Mouse (Mus musculus) mature B cell (primary cell): ENCODE results near the gene Tnip1.

Experiments
- in situ Hi-C: fragments of 300-500 bp; cut with MboI; formaldehyde crosslinking; loops from 2 replicates; pipeline ENCODE4 v1.14.3; 2019

The Tnip1 gene

GRCm38 (mm10) chr11:54879922-54880321 is 82.8 kb downstream of the Tnip1 start:
- in situ Hi-C loops = loop anchor here (5.0 kb wide), 1 partner anchor 47 kb away; no protein-coding TSS in a partner anchor

DNA sequence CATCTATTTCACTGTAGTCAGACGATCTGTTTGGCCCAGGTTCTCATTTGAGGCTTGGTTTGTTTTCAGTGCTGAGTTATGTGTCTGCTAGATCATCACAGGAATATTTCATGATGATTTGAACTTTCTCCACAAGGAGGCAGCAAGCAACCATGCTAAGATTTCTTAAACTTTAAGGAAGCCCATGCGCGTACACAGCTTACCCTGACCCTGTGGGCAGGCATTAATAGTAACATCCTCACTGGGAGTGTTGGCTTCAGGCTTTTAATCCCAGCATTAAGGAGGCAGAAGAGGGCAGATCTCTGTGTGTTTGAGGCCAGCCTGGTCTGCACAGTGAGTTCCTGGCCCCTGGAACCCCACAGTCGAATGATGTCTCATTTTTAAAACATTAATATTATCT is 83.3 kb downstream of the Tnip1 start:
- in situ Hi-C loops = no loop called here

- in situ Hi-C loops = no loop called here
These were observed 83.8 kb downstream of the Tnip1 start for GRCm38 (mm10) chr11:54878893-54879292.

DNA sequence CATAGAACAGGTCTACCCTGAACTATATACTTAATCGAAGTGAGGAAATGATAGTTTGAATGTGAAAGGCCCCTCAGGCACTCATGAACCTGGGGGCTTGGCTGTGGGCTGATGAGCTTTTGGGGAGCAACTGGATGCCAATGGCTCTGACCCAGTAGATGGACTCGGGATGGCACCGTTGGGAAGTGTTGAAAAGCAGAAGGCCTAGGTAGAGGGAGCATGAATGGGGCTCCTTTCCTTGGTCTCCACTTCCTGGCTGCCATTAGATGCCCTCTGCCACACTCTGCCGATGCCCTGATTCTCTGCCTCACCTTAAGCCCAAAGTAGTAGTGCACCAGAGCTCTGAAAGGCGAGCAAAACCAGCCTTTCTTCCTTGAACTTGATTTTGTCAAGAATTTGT is 86.7 kb downstream of the Tnip1 start:
- in situ Hi-C loops = no loop called here

DNA sequence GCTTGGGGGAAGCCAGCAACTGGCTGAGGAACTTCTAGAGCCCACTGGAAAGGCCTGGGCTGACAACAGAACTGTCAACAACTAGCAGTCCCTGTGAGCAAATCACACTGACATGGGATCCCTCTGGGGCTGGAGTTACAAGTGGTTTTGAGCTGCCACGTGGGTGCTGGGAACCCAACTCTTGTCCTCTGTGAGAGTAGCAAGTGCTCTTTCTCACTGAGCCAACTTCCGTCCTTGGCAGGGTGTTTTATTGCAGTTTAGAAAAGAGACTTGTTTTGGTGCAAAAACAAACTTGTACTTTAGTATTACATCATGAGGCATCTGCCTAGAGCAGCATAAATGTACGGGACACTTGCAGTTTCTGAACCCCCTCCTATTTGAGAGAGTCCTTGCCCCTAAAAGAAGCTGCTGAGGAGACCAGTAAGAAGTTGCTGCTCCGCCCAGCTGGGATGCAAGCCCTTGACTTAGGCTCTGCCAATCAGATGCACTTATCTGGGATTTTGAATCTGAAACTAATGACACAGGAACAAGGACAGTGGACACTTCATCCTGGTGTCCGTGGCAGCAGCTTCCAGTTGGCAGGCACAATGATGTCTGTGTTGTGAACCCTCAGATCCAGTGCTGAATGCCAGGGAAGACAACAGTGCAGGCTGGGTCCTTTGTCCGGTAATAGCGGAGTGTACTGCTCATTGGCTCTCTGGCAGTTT is 90.7 kb downstream of the Tnip1 start:
- in situ Hi-C loops = no loop called here

DNA sequence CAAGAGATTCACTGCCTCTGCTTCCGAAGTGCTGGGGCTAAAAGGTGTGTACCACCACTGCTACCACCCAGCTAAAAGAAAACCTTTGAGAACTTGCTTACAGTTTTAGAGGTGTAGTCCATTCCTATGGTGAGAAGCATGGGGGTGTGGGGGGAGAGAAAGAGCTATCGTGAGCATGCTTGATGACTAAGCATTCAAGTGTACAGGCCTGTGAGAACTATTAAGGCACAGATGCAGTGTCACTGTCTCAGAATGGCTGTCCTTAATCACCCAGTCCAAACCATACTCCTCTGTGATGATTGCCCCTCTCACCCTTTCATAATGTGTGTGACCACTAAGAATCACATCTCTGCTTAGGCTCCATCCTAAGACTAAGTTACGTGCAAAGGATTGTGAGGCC is 93.4 kb downstream of the Tnip1 start:
- in situ Hi-C loops = no loop called here

DNA sequence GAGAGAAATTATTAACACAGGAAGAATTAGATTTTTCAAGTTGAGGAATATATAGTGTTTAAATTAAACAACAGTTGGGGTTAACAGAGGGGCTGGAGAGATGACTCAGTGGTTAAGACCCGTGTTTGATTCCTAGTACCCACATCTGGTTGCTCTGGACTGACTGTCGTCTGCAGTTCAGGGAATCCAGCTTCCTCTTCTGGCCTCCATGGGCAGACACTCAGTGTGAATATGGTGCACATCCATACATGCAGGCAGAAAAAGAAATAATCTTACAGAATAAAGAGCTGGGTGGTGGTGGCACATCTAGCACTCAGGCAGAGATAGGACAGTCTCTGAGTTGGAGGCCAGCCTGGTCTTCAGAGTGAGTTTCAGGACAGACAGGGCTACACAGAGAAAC is 94.3 kb downstream of the Tnip1 start:
- in situ Hi-C loops = no loop called here

DNA sequence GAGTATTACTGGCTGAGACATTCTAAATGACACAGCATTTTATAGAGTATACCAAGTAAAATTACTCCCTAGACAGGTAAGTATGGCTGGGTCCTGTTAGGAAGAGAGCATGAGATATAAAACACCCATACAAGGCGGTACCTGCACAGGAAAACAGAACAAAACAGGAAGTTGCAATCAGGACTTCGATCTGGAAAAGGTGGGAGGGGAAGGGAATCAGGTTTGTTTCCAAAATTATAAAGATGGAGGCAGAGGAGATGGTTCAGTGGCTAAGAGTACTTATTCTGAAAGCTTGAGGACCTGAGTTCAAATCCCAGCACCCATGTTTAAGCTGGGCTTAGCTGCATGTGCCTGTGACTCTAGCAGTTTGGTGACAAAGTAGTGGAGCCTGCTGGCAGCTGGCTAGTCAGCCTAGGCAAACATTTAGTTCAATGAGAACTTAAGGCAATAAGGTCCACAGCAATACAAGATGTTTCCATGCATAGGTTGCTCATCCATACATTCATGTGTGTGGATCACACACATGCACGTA is 94.7 kb downstream of the Tnip1 start:
- in situ Hi-C loops = no loop called here

DNA sequence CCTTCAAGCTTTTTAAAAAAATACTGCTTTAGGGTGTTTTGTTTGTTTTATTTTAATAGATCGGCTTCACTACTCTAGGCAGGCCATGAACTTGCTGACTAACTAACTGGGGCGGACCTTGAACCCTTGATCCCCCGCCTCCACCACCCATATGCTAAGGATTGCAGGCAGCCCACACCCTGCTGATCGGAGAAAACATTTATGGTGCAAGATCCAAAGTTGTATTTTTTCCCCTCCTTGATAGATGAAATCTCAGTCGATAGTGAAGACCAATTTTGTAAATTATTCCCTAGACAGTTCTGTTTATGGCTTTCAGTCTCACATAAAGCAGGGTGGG is 95.7 kb downstream of the Tnip1 start:
- in situ Hi-C loops = no loop called here

DNA sequence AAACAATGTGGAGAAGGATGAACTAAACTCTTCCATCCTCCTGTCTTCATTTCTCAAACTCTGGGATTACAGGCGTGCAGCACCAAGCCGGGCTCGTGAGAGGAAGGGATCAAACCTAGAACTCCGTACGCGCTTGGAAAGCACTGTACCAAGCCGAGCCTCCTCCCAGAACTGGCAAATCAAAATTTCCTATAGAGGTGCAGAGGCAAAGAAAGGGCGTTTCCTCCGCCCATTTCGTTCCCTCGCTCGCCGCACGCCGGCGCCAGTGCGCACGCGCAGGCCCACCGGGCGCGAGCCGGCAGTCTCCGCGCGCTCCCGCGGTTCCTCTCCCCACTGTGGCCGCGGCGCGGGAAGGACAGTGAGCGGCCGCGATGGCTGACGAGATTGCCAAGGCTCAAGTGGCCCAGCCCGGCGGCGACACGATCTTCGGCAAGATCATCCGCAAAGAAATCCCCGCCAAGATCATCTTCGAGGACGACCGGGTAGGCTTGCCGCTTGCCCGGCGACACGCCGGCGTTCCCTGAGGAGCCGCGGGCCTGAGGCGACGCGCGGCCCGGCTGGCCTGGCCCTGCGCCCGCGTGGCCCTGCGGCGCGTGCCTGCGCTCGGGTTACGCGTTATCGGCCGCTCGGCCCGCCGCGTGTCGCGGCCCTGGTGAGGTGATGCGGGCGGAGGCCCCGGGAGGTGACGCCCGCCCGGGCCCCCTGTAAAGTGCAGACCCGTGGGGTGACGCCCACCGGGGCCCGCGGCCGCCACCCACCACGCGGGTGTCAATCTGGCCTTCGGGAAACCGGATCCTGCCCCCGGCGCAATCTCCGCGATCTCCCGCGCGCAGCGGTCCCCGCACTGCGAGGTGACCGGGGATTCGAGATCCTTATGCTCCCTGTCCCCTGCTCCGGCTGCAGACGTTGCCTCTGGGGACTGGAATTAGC is 96.3 kb downstream of the Tnip1 start, which contains the start of gene Hint1:
Gene Hint1 (plus strand): TSS at position 265 of the 930 bp plus-strand sequence.
- in situ Hi-C loops = no loop called here

DNA sequence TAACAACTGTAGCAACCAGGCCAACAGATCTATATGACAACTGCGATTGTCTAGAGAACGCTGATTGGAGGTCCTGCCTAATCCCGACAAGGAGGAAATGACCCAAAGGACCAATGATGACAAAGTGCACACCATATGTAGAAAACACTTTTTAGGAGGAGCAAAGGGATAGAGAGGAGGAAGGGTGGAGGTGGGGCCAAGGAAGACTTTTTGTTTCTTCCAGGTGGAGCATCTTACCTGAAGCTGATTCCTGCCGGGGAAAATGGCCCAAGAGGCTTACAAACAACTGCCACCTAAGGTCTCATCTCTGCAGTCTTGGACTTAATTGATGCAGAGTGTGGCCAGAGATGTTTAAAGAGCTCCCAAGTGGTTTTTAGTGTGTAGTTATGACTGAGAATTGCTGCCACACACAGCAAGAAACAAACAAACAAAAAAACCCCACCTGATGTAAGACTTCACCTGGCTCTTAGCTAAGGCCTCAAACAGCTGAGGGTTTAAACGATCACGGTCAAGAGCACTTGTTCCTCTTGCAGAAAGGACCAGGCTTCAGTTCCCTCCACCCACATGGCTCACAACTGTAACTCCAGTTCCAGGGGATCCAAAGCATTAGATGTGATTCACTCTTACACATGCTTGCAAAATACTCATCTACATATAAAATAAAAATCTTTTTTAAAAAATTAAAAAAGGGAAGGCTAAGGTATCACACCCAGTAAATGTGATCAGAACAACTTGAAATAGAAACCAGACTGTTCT is 97.2 kb downstream of the Tnip1 start:
- in situ Hi-C loops = no loop called here

DNA sequence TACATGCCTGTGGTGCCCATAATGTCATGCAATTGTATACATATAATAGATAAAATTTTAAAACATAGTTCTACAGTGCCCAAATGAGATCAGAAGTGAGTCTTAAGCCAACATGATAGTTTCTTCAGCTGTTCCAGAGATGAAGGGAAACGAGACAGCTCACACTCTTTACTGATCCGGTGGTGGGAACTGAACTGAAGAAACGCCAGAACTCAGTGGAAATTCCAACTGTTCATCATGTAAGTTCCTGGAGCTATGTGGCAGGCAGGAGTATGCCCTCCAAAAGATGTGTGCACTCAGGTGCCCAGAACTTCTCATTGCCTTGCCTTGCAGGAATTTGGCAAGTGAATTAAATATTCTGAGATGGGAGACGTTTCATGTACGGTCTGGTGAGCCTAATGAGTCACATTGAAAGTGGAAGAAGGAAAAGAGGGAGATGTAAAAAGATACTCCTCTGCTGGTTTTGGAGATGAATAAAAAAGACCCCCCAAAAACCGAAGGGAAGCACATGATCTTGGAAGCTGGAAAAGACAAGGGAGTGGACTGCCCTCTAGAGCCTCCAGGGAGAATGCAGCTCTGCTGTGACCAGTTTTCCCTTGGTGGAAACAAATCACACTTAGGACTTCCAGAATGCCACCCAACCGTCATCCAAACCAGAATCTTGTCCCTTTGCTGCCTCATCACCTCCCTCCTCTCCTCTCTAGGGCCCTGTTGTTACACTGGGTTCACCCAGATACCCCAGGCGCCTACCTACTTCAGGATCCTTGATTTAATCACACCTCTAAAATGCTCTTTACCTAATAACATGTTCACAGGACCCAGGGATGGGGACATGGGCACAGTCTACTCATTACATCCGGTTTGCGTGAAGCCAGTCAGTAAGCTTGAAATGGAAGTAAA is 99.8 kb downstream of the Tnip1 start:
- in situ Hi-C loops = loop anchor here (5.0 kb wide), 1 partner anchor 156 kb away; no protein-coding TSS in a partner anchor

DNA sequence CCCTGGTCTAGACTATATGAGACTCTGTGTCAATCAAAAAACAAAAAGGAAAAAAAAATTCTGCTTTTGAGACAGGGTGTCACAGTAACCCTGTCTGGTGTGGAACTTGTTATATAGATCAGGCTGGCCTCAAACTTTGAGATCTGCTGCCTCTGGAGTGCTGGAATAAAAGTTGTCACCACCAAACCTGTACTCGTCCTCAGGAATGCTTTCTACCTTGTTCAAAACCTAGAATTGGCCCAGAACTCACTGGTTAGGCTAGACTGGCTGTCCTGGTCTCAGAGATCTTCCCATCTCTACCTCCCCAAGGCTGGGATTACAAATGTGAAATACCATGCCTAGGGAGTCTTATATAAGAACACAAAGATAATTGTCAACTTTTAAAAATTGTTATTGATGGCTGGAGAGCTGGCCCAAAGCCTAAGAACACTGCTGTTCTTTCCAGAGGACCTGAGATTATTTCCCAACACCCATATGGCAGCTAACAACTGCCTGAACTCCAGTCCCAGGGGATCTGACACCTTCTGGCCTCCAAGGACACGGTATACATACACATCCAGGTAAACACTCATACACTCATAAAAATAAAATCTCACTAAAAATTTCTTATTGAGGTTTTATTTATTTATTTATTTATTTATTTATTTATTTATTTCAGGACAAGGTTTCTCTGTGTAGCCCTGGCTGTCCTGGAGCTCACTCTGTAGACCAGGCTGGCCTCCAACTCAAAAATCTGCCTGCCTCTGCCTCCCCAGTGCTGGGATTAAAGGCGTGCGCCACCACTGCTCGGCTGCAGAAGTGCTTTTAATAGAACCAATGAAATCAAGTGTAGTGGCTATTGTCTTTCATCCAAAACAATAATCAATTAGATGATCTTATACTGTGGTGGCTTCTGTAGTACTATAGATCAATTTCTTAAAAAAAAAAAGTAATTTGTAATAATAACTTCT is 101.0 kb downstream of the Tnip1 start:
- in situ Hi-C loops = loop anchor here (5.0 kb wide), 1 partner anchor 154 kb away; no protein-coding TSS in a partner anchor
